Mouse (Mus musculus): ENCODE results near the gene Batf.

Gene Batf

GRCm38 (mm10) chr12:85728181-85728580 is 41.7 kb downstream of the Batf start:
- no peak for DNase-seq (ENCODE audit: low spot score in 2 of 2)

GRCm38 (mm10) chr12:85729022-85729944 is 42.8 kb downstream of the Batf start:
- peak; percentile 51 to 69 for DNase-seq (ENCODE audit: low spot score in 2 of 2)

GRCm38 (mm10) chr12:85729945-85730290 is 43.4 kb downstream of the Batf start:
- no peak for DNase-seq (ENCODE audit: low spot score in 2 of 2)

GRCm38 (mm10) chr12:85736203-85736602 is 49.7 kb downstream of the Batf start:
- DNase-seq (ENCODE audit: low spot score in 2 of 2) = no peak

- DNase-seq (ENCODE audit: low spot score in 2 of 2) = no peak
Measured at GRCm38 (mm10) chr12:85736960-85737359, 50.5 kb downstream of the Batf start.

GRCm38 (mm10) chr12:85745827-85746695 is 59.6 kb downstream of the Batf start, which contains the start of gene Flvcr2:
Flvcr2 (plus strand) TSS chr12:85746539.
- peak; percentile 74 to 85 for DNase-seq (ENCODE audit: low spot score in 2 of 2)

GRCm38 (mm10) chr12:85746696-85747219 is 60.3 kb downstream of the Batf start:
- no peak for DNase-seq (ENCODE audit: low spot score in 2 of 2)

- DNase-seq (ENCODE audit: low spot score in 2 of 2) = no peak
Measured at GRCm38 (mm10) chr12:85747343-85747742, 60.9 kb downstream of the Batf start.

GRCm38 (mm10) chr12:85749861-85750260 is 63.4 kb downstream of the Batf start:
- DNase-seq (ENCODE audit: low spot score in 2 of 2) = no peak

GRCm38 (mm10) chr12:85752116-85752515 is 65.6 kb downstream of the Batf start:
- no peak for DNase-seq (ENCODE audit: low spot score in 2 of 2)

- DNase-seq (ENCODE audit: low spot score in 2 of 2) = no peak
Measured at GRCm38 (mm10) chr12:85753223-85753622, 66.8 kb downstream of the Batf start.

GRCm38 (mm10) chr12:85754611-85755265 is 68.3 kb downstream of the Batf start:
- no peak for DNase-seq (ENCODE audit: low spot score in 2 of 2)

- DNase-seq (ENCODE audit: low spot score in 2 of 2) = no peak
Measured at GRCm38 (mm10) chr12:85756455-85756854, 70.0 kb downstream of the Batf start.

- no peak for DNase-seq (ENCODE audit: low spot score in 2 of 2)
Measured at GRCm38 (mm10) chr12:85757074-85757473, 70.6 kb downstream of the Batf start.
